Mouse (Mus musculus): ENCODE measurements around the gene Prox2.
"Not testable (repeated sequence)": the region's sequence is repeated elsewhere in the genome, so short reads cannot be mapped to it uniquely, and the experiment has no call there.

The Prox2 gene

GRCm38 (mm10) chr12:85110698-85111592 lies at the start of gene Prox2, which contains the start of gene Dlst:
TSS of gene Prox2 (minus strand) at chr12:85110759.
TSS of gene Dlst (plus strand) at chr12:85110833.
- DNase-seq (ENCODE audit: low read depth, low spot score) = peak; percentile 66

GRCm38 (mm10) chr12:85159592-85159991 lies 49.0 kb upstream of the Prox2 start:
- no peak for DNase-seq (ENCODE audit: low read depth, low spot score)

- no peak for DNase-seq (ENCODE audit: low read depth, low spot score)
Measured at GRCm38 (mm10) chr12:85158801-85159200, 48.2 kb upstream of the Prox2 start.

GRCm38 (mm10) chr12:85157797-85158460 lies 47.4 kb upstream of the Prox2 start:
- DNase-seq (ENCODE audit: low read depth, low spot score) = no peak

GRCm38 (mm10) chr12:85156324-85156723 lies 45.8 kb upstream of the Prox2 start:
- DNase-seq (ENCODE audit: low read depth, low spot score) = no peak

- DNase-seq (ENCODE audit: low read depth, low spot score) = no peak
Measured at GRCm38 (mm10) chr12:85153011-85153410, 42.5 kb upstream of the Prox2 start.

- DNase-seq (ENCODE audit: low read depth, low spot score) = no peak
Measured at GRCm38 (mm10) chr12:85151002-85151774, 40.6 kb upstream of the Prox2 start, which contains the start of gene Rps6kl1. TSS of gene Rps6kl1 (minus strand) at chr12:85151264.

- no peak for DNase-seq (ENCODE audit: low read depth, low spot score)
Measured at GRCm38 (mm10) chr12:85150321-85151001, 39.9 kb upstream of the Prox2 start.

GRCm38 (mm10) chr12:85146881-85147280 lies 36.3 kb upstream of the Prox2 start:
- no peak for DNase-seq (ENCODE audit: low read depth, low spot score)

- DNase-seq (ENCODE audit: low read depth, low spot score) = no peak
Measured at GRCm38 (mm10) chr12:85146355-85146754, 35.8 kb upstream of the Prox2 start.

GRCm38 (mm10) chr12:85145630-85146029 lies 35.1 kb upstream of the Prox2 start:
- no peak for DNase-seq (ENCODE audit: low read depth, low spot score)

- no peak for DNase-seq (ENCODE audit: low read depth, low spot score)
Measured at GRCm38 (mm10) chr12:85144821-85145220, 34.3 kb upstream of the Prox2 start.

GRCm38 (mm10) chr12:85144276-85144675 lies 33.7 kb upstream of the Prox2 start:
- DNase-seq (ENCODE audit: low read depth, low spot score) = not testable (repeated sequence)

- DNase-seq (ENCODE audit: low read depth, low spot score) = peak; percentile 79
Measured at GRCm38 (mm10) chr12:85142803-85143202, 32.2 kb upstream of the Prox2 start.

- no peak for DNase-seq (ENCODE audit: low read depth, low spot score)
Measured at GRCm38 (mm10) chr12:85141096-85141495, 30.5 kb upstream of the Prox2 start.

GRCm38 (mm10) chr12:85140036-85140701 lies 29.6 kb upstream of the Prox2 start:
- DNase-seq (ENCODE audit: low read depth, low spot score) = no peak

GRCm38 (mm10) chr12:85136627-85137026 lies 26.1 kb upstream of the Prox2 start:
- no peak for DNase-seq (ENCODE audit: low read depth, low spot score)

- no peak for DNase-seq (ENCODE audit: low read depth, low spot score)
Measured at GRCm38 (mm10) chr12:85135513-85136470, 25.2 kb upstream of the Prox2 start.

- DNase-seq (ENCODE audit: low read depth, low spot score) = no peak
Measured at GRCm38 (mm10) chr12:85134043-85134794, 23.7 kb upstream of the Prox2 start.
